Mouse (Mus musculus) kidney, postnatal 25 days (tissue): ENCODE results near the gene Tas2r131.
"Not testable (repeated sequence)": the region's sequence is repeated elsewhere in the genome, so short reads cannot be mapped to it uniquely, and the experiment has no call there.

Experiments used
- DNase-seq, 2 experiments: peaks; one replicate each; pipeline ENCODE4 v3.0.0; 2021; ENCODE audit warnings: mixed read lengths in 2 of 2

The Tas2r131 gene

DNA sequence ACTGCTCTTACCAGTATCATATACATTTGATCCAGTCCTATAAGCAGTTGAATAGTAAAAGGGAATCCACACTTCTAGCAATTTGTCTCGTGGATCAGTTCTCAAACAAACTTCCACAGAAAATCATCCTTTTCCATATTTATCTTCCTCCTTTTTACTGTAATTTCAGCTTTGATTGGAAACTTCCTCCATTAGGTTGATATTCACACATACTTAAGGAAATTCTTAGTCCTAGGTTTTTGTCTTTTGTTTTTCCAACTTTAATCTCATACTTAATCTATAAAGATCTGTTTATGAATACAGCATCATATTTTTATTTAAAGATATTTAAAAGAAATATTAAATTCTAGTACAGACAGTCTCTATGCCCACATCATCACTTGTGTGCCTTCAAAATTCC lies at the start of gene Tas2r131:
Gene Tas2r131, minus strand, starts transcription at position 101 of the 400 bp plus-strand sequence.
- no peak for DNase-seq

DNA sequence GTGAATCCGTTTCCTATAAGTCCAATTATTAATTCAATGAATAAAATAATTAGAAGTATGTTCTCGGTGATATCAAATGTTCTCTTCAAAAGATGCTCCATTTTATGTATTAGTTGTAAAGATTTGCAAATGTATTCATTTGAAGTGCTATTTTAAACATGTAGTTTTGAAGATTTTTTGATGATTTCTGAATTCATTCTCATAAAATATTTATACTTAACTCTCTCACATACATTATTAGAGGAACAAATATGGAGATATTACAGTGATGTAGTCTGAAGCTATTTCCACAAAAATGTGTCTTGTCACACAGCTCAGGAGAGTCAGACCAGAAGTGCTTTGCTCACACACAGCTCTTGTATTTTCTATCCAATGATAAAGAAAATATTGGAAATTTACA lies 23.1 kb upstream of the Tas2r131 start, which contains the start of gene Tas2r109:
Gene Tas2r109, minus strand, starts transcription at position 101 of the 400 bp plus-strand sequence.
- DNase-seq, result no peak

DNA sequence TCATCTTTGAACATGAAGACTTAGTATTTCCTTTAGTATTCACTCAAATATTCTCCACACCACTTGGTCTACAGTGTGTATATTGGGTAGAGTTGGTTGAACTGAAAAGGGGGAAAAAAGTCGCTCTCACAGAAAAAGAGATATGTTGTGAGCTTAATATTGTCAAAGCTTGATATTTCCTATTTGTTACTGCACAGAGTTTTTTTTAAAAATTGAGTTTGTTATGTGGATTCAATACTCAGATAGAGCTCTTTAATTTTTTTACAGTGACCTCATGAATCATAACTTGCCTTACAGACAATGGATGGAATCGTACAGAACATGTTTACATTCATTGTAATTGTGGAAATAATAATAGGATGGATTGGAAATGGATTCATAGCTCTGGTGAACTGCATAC lies 6.9 kb downstream of the Tas2r131 start, which contains the start of gene Tas2r129:
Gene Tas2r129, plus strand, starts transcription at position 301 of the 400 bp plus-strand sequence.
- DNase-seq, result no peak

- not testable (repeated sequence) for DNase-seq
These were observed 16.3 kb downstream of the Tas2r131 start for GRCm38 (mm10) chr6:132941376-132941775.

GRCm38 (mm10) chr6:132909351-132909750 lies 48.4 kb downstream of the Tas2r131 start, which contains the start of gene Tas2r125:
TSS of gene Tas2r125 (plus strand) at chr6:132909651.
- no peak for DNase-seq
